Mouse (Mus musculus): ENCODE data around the gene Nhsl1. TPM values are rescaled to one million over a fixed set of nuclear protein-coding genes. Genes with fewer than 3 reads are reported as not detected.

Gene Nhsl1
- polyA plus RNA-seq, 1 experiment, result 11.9 TPM

- H3K36me3 ChIP-seq (ENCODE audit: control insufficient read depth, insufficient read depth, low read length), result no peaks in the 10 kb centered on the region
- no peaks in the 10 kb centered on the region for H3K27me3 ChIP-seq (ENCODE audit: control insufficient read depth, insufficient read depth, low read length)
- H3K4me3 ChIP-seq (ENCODE audit: control insufficient read depth, low read depth, low read length), result no peak overlapping the region
- H3K27ac ChIP-seq (ENCODE audit: control insufficient read depth, insufficient read depth, low read depth, low read length), result no peak overlapping the region
- no peak for TF ChIP-seq POLR2A (IDR thresholded peaks at IDR 0.05; ENCODE audit: control insufficient read depth, low read depth, low read length)
- no peak for TF ChIP-seq CTCF (IDR thresholded peaks at IDR 0.05; ENCODE audit: control insufficient read depth, insufficient read depth, insufficient replicate concordance, low read depth, low read length)
- H3K4me1 ChIP-seq (ENCODE audit: control insufficient read depth, insufficient read depth, low read length), result peaks cover 8% of the 10 kb centered on the region
These were observed 89.3 kb downstream of the Nhsl1 start for GRCm38 (mm10) chr10:18408128-18408527.

- Histone ChIP-seq H3K36me3 (ENCODE audit: control insufficient read depth, insufficient read depth, low read length) (no peaks in the 10 kb centered on the region), H3K4me1 (ENCODE audit: control insufficient read depth, insufficient read depth, low read length) (peaks cover 8% of the 10 kb centered on the region), H3K27ac (ENCODE audit: control insufficient read depth, insufficient read depth, low read depth, low read length) (no peak overlapping the region), H3K4me3 (ENCODE audit: control insufficient read depth, low read depth, low read length) (no peak overlapping the region), H3K27me3 (ENCODE audit: control insufficient read depth, insufficient read depth, low read length) (no peaks in the 10 kb centered on the region)
- no peak for TF ChIP-seq CTCF (IDR thresholded peaks at IDR 0.05; ENCODE audit: control insufficient read depth, insufficient read depth, insufficient replicate concordance, low read depth, low read length)
- no peak for TF ChIP-seq POLR2A (IDR thresholded peaks at IDR 0.05; ENCODE audit: control insufficient read depth, low read depth, low read length)
These were observed 89.8 kb downstream of the Nhsl1 start for GRCm38 (mm10) chr10:18408635-18409034.

- Histone ChIP-seq H3K27me3 (ENCODE audit: control insufficient read depth, insufficient read depth, low read length) (no peaks in the 10 kb centered on the region), H3K4me3 (ENCODE audit: control insufficient read depth, low read depth, low read length) (no peak overlapping the region), H3K27ac (ENCODE audit: control insufficient read depth, insufficient read depth, low read depth, low read length) (no peak overlapping the region), H3K36me3 (ENCODE audit: control insufficient read depth, insufficient read depth, low read length) (no peaks in the 10 kb centered on the region), H3K4me1 (ENCODE audit: control insufficient read depth, insufficient read depth, low read length) (peaks cover 8% of the 10 kb centered on the region)
- TF ChIP-seq CTCF (IDR thresholded peaks at IDR 0.05; ENCODE audit: control insufficient read depth, insufficient read depth, insufficient replicate concordance, low read depth, low read length) (no peak), POLR2A (IDR thresholded peaks at IDR 0.05; ENCODE audit: control insufficient read depth, low read depth, low read length) (no peak)
These were observed 90.3 kb downstream of the Nhsl1 start for GRCm38 (mm10) chr10:18409068-18409467.

GRCm38 (mm10) chr10:18411266-18411665 lies 92.5 kb downstream of the Nhsl1 start:
- H3K27ac ChIP-seq (ENCODE audit: control insufficient read depth, insufficient read depth, low read depth, low read length), result no peak overlapping the region
- H3K36me3 ChIP-seq (ENCODE audit: control insufficient read depth, insufficient read depth, low read length), result no peaks in the 10 kb centered on the region
- H3K27me3 ChIP-seq (ENCODE audit: control insufficient read depth, insufficient read depth, low read length), result no peaks in the 10 kb centered on the region
- H3K4me3 ChIP-seq (ENCODE audit: control insufficient read depth, low read depth, low read length), result no peak overlapping the region
- H3K4me1 ChIP-seq (ENCODE audit: control insufficient read depth, insufficient read depth, low read length), result peaks cover 8% of the 10 kb centered on the region
- TF ChIP-seq CTCF (IDR thresholded peaks at IDR 0.05; ENCODE audit: control insufficient read depth, insufficient read depth, insufficient replicate concordance, low read depth, low read length) (no peak), POLR2A (IDR thresholded peaks at IDR 0.05; ENCODE audit: control insufficient read depth, low read depth, low read length) (no peak)

GRCm38 (mm10) chr10:18415946-18416345 lies 97.2 kb downstream of the Nhsl1 start:
- Histone ChIP-seq H3K36me3 (ENCODE audit: control insufficient read depth, insufficient read depth, low read length) (no peaks in the 10 kb centered on the region), H3K4me1 (ENCODE audit: control insufficient read depth, insufficient read depth, low read length) (no peaks in the 10 kb centered on the region), H3K4me3 (ENCODE audit: control insufficient read depth, low read depth, low read length) (no peak overlapping the region), H3K27me3 (ENCODE audit: control insufficient read depth, insufficient read depth, low read length) (no peaks in the 10 kb centered on the region), H3K27ac (ENCODE audit: control insufficient read depth, insufficient read depth, low read depth, low read length) (no peak overlapping the region)
- no peak for TF ChIP-seq CTCF (IDR thresholded peaks at IDR 0.05; ENCODE audit: control insufficient read depth, insufficient read depth, insufficient replicate concordance, low read depth, low read length)
- no peak for TF ChIP-seq POLR2A (IDR thresholded peaks at IDR 0.05; ENCODE audit: control insufficient read depth, low read depth, low read length)

- Histone ChIP-seq H3K4me1 (ENCODE audit: control insufficient read depth, insufficient read depth, low read length) (no peaks in the 10 kb centered on the region), H3K4me3 (ENCODE audit: control insufficient read depth, low read depth, low read length) (no peak overlapping the region), H3K36me3 (ENCODE audit: control insufficient read depth, insufficient read depth, low read length) (no peaks in the 10 kb centered on the region), H3K27me3 (ENCODE audit: control insufficient read depth, insufficient read depth, low read length) (no peaks in the 10 kb centered on the region), H3K27ac (ENCODE audit: control insufficient read depth, insufficient read depth, low read depth, low read length) (no peak overlapping the region)
- TF ChIP-seq CTCF (IDR thresholded peaks at IDR 0.05; ENCODE audit: control insufficient read depth, insufficient read depth, insufficient replicate concordance, low read depth, low read length) (no peak), POLR2A (IDR thresholded peaks at IDR 0.05; ENCODE audit: control insufficient read depth, low read depth, low read length) (no peak)
These were observed 99.4 kb downstream of the Nhsl1 start for GRCm38 (mm10) chr10:18418160-18418559.

GRCm38 (mm10) chr10:18419508-18419907 lies 100.7 kb downstream of the Nhsl1 start:
- no peaks in the 10 kb centered on the region for H3K27me3 ChIP-seq (ENCODE audit: control insufficient read depth, insufficient read depth, low read length)
- H3K4me3 ChIP-seq (ENCODE audit: control insufficient read depth, low read depth, low read length), result no peak overlapping the region
- no peaks in the 10 kb centered on the region for H3K4me1 ChIP-seq (ENCODE audit: control insufficient read depth, insufficient read depth, low read length)
- TF ChIP-seq POLR2A (IDR thresholded peaks at IDR 0.05; ENCODE audit: control insufficient read depth, low read depth, low read length), result no peak
- TF ChIP-seq CTCF (IDR thresholded peaks at IDR 0.05; ENCODE audit: control insufficient read depth, insufficient read depth, insufficient replicate concordance, low read depth, low read length), result no peak
- no peaks in the 10 kb centered on the region for H3K36me3 ChIP-seq (ENCODE audit: control insufficient read depth, insufficient read depth, low read length)
- no peak overlapping the region for H3K27ac ChIP-seq (ENCODE audit: control insufficient read depth, insufficient read depth, low read depth, low read length)

All from testis, adult 2 months (tissue).